Mouse (Mus musculus): ENCODE measurements around the gene Uap1l1. TPM values are rescaled to one million over a fixed set of nuclear protein-coding genes. Genes with fewer than 3 reads are reported as not detected.

Uap1l1 gene
- total and polyA plus RNA-seq, 3 experiments: 4.7 to 12.6 TPM; not detected in 1

DNA sequence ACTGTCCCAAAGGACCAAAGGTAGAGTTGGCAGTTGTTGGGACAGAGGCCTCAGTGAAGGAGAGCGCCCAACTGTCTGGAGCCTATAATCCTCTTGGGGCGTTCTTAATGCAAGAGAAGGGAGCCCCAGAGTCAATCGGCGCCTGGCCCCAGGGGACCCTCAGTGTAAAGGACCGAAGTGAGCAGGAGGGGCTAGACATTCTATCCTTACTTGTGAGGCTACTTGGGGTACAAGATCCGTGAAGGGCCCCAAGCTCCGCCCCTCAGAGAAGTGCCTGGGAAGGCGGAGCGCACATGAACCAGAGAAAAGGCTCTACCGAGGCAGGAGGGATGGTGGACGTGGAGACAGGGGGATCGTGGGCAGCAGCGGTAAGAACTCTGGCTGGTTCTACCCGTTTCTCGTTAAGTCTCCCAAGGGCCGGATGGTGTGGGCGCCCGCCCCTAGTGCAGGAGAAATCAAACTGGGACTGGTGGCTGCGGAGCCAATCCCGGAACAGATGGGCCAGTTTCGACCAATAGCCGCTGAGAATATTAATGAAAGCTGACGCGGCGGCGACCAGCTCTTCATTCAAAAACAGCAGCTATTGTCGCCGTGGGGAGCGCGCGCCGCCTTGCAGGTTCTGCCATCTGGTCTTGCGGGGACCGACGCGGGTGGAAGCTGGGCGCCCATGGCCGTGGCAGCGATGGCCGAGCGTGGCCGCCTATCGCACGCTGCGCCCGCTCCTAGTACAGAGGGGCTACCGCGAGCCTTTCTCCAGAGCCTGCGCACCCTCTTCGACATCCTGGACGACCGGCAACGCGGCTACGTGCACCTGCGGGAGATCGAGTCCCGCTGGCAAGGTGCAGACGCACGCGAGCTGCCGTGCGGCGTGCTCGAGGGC, 6.5 kb upstream of the Uap1l1 start, which contains the start of gene Sapcd2:
Gene Sapcd2 (plus strand): TSS at position 558 of the 880 bp plus-strand sequence.
- H3K36me3 ChIP-seq (ENCODE audit: control insufficient read depth in 1 of 2, insufficient read depth in 2 of 2, low read length in 2 of 2): peaks cover 0 to 7% of the 10 kb centered on the region in 2 experiments; a peak in 3 of 4 replicates
- H3K79me2 ChIP-seq (ENCODE audit: control insufficient read depth, insufficient read depth, low read length, poor library complexity): peaks cover 18% of the 10 kb centered on the region
- no peaks in the 10 kb centered on the region for H3K9me3 ChIP-seq (replicated peaks; ENCODE audit: insufficient read depth, low read length)
- peaks cover 4 to 16% of the 10 kb centered on the region in 2 experiments for H3K4me1 ChIP-seq (ENCODE audit: control insufficient read depth in 1 of 2, insufficient read depth in 2 of 2, low read length in 2 of 2)
- peak; percentile 96 for DNase-seq (ENCODE audit: low read depth, low spot score)
- H3K27me3 ChIP-seq (ENCODE audit: control insufficient read depth in 1 of 2, insufficient read depth in 2 of 2, low read length in 2 of 2): no peaks in the 10 kb centered on the region
- peak within 1 kb of the TSS; percentile 75 for H3K27ac ChIP-seq (ENCODE audit: control insufficient read depth, low read depth, low read length)
- peak within 1 kb of the TSS; percentile 86 for H3K9ac ChIP-seq (ENCODE audit: control insufficient read depth, low read depth, low read length, poor library complexity, severe bottlenecking)
- H3K4me3 ChIP-seq (ENCODE audit: control insufficient read depth in 1 of 2, insufficient read depth in 1 of 2, low read depth in 2 of 2, low read length in 2 of 2): peak within 1 kb of the TSS; percentile 85 to 86
- peak; percentile 57; the same call in 1 of the 2 replicates for TF ChIP-seq POLR2AphosphoS5 (IDR thresholded peaks at IDR 0.05; ENCODE audit: borderline replicate concordance, low read depth, low read length)
- TF ChIP-seq MAX (IDR thresholded peaks at IDR 0.05; ENCODE audit: low read length): peak; percentile 79
- no peak for TF ChIP-seq ZNF384 (IDR thresholded peaks at IDR 0.05; ENCODE audit: low read depth, low read length)
- peak; percentile 86 for TF ChIP-seq ZMIZ1 (IDR thresholded peaks at IDR 0.05; ENCODE audit: low read depth, low read length)
- TF ChIP-seq SIN3A (IDR thresholded peaks at IDR 0.05; ENCODE audit: low read length): peak; percentile 84; the same call in 1 of the 2 replicates
- TF ChIP-seq ELF1 (IDR thresholded peaks at IDR 0.05; ENCODE audit: low read depth, low read length): peak; percentile 67; the same call in 1 of the 2 replicates
- peak; percentile 78 for TF ChIP-seq MXI1 (IDR thresholded peaks at IDR 0.05; ENCODE audit: low read depth, low read length)
- no peak for TF ChIP-seq UBTF (IDR thresholded peaks at IDR 0.05; ENCODE audit: borderline replicate concordance, insufficient read depth, low read depth, low read length)
- peak; percentile 30; the same call in 1 of the 2 replicates for TF ChIP-seq NRF1 (IDR thresholded peaks at IDR 0.05; ENCODE audit: insufficient read depth, low read depth, low read length, poor library complexity, severe bottlenecking)
- no peak for TF ChIP-seq JUND (IDR thresholded peaks at IDR 0.05; ENCODE audit: low read depth, low read length)
- no peak for TF ChIP-seq GATA1 (IDR thresholded peaks at IDR 0.05; ENCODE audit: low read depth, low read length)
- no peak for TF ChIP-seq CHD2 (IDR thresholded peaks at IDR 0.05; ENCODE audit: low read length)
- no peak for TF ChIP-seq ZC3H11A (IDR thresholded peaks at IDR 0.05; ENCODE audit: low read depth, low read length)
- no peak for TF ChIP-seq BHLHE40 (IDR thresholded peaks at IDR 0.05; ENCODE audit: borderline replicate concordance, low read depth, low read length)
- TF ChIP-seq GABPA (IDR thresholded peaks at IDR 0.05; ENCODE audit: low read depth, low read length): no peak
- no peak for TF ChIP-seq MAFK (IDR thresholded peaks at IDR 0.05; ENCODE audit: borderline replicate concordance, low read depth, low read length)
- TF ChIP-seq USF1 (IDR thresholded peaks at IDR 0.05; ENCODE audit: low read depth, low read length): 0 out of 2 replicates have a peak, but pooled peaks have one; percentile 29
- TF ChIP-seq ZKSCAN1 (IDR thresholded peaks at IDR 0.05; ENCODE audit: low read depth, low read length): no peak
- no peak for TF ChIP-seq MEF2A (IDR thresholded peaks at IDR 0.05; ENCODE audit: extremely low read depth, insufficient replicate concordance, low read depth, low read length, poor library complexity, severe bottlenecking)
- TF ChIP-seq TBP (IDR thresholded peaks at IDR 0.05; ENCODE audit: low read depth, low read length): peak; percentile 95
- TF ChIP-seq TAL1 (IDR thresholded peaks at IDR 0.05; ENCODE audit: low read length): no peak
- no peak for TF ChIP-seq USF2 (IDR thresholded peaks at IDR 0.05; ENCODE audit: borderline replicate concordance in 1 of 2, insufficient read depth in 1 of 2, low read depth in 1 of 2, low read length in 2 of 2)
- no peak for TF ChIP-seq E2F4 (IDR thresholded peaks at IDR 0.05; ENCODE audit: borderline replicate concordance, low read depth, low read length)
- no peak for TF ChIP-seq CTCF (IDR thresholded peaks at IDR 0.05 in 2 of 3, conservative IDR thresholded peaks at IDR 0.05 in 1 of 3; ENCODE audit: control insufficient read depth in 1 of 3, insufficient read depth in 1 of 3, low read depth in 2 of 3, low read length in 3 of 3, poor library complexity in 1 of 3, severe bottlenecking in 1 of 3)
- 0 out of 2 replicates have a peak, but pooled peaks have one; percentile 19 for TF ChIP-seq RCOR1 (IDR thresholded peaks at IDR 0.05; ENCODE audit: low read depth, low read length)
- peak; percentile 71 for TF ChIP-seq HCFC1 (IDR thresholded peaks at IDR 0.05; ENCODE audit: low read depth, low read length)
- no peak for TF ChIP-seq RAD21 (IDR thresholded peaks at IDR 0.05; ENCODE audit: low read depth, low read length)
- peak; percentile 92 for TF ChIP-seq NELFE (IDR thresholded peaks at IDR 0.05; ENCODE audit: low read depth, low read length)
- peak; percentile 86 to 96 for TF ChIP-seq POLR2A (IDR thresholded peaks at IDR 0.05; ENCODE audit: control insufficient read depth in 1 of 2, insufficient read depth in 1 of 2, low read depth in 1 of 2, low read length in 2 of 2, poor library complexity in 1 of 2)
- no peak for TF ChIP-seq SMC3 (IDR thresholded peaks at IDR 0.05; ENCODE audit: low read depth, low read length)
- 0 out of 2 replicates have a peak, but pooled peaks have one; percentile 48 for TF ChIP-seq KAT2A (conservative IDR thresholded peaks at IDR 0.05; ENCODE audit: low read depth, low read length)
- TF ChIP-seq CHD1 (IDR thresholded peaks at IDR 0.05; ENCODE audit: low read depth, low read length): no peak
- no peak for TF ChIP-seq EP300 (IDR thresholded peaks at IDR 0.05; ENCODE audit: low read depth in 1 of 2, low read length in 2 of 2)
- TF ChIP-seq POLR2AphosphoS2 (IDR thresholded peaks at IDR 0.05; ENCODE audit: low read length): peak; percentile 95
- TF ChIP-seq TCF12 (IDR thresholded peaks at IDR 0.05; ENCODE audit: low read depth, low read length): peak; percentile 69; the same call in 1 of the 2 replicates

Data from MEL (cell line).